Mouse (Mus musculus) embryo, embryonic 9.5 days (tissue): ENCODE measurements at regions not wholly inside any gene's neighbourhood (a gene's known extent, or its start where the extent isn't known, plus 50 kb on each side); places are given as distances from the start of the nearest gene placed in this dataset.

ENCODE experiments used
- DNase-seq: peaks from one replicate; pipeline ENCODE4 v3.0.0-alpha.2; 2017; ENCODE audit errors: extremely low spot score

DNA sequence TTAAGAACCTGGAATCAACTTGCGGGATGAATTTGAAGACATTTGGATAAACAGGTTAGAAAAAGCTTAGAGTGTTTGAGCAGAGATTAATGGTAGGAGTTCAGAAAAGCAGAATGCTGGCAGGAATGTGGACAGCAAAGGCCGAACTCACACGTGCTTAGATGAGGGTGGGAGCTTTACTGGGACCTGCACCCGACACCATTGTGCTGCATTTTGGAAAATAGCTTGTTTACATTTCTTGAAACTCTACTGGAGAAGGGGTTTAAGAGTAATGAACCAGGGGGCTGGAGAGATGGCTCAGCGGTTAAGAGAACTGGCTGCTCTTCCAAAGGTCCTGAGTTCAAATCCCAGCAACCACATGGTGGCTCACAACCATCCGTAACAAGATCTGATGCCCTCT lies 154.9 kb downstream of the Gpat3 start:
- no peak for DNase-seq

DNA sequence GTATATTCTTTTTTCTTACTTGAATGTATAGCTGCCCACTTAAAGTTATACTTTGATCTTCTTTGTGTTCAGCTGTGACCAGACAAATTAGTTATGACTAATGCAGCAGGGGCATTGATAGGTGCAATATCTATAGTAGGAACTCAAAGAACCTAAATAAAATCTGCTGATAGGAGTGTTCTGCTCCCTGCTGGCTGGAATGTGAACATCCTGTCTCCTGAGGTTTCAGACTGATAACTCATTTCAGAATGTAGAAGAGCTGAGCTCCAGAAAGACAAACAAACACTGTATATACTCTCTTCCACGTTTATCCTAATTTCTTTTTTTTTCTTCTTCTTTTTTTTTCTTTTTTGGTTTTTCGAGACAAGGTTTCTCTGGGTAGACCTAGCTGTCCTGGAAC lies 146.9 kb downstream of the Gpat3 start:
- no peak for DNase-seq

DNA sequence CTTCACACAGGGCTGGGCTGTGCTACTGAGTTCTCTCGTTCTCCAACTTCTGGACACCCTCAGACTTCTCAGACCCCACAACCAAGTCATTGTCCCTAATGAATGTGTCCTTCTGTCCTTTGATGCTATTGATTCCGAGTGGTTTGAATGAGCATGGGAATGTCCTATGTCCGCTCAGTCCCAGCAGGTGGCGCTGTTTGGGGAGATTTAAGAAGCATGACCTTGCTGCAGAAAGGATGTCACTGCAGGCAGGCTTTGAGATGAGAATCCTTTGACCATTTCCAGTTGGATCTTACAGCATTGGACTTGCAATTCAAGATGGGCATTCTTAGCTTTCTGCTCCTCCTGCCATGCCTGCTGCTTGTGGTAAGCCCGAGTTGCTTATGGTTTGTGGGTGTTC lies 146.1 kb downstream of the Gpat3 start:
- peak; percentile 66 for DNase-seq

DNA sequence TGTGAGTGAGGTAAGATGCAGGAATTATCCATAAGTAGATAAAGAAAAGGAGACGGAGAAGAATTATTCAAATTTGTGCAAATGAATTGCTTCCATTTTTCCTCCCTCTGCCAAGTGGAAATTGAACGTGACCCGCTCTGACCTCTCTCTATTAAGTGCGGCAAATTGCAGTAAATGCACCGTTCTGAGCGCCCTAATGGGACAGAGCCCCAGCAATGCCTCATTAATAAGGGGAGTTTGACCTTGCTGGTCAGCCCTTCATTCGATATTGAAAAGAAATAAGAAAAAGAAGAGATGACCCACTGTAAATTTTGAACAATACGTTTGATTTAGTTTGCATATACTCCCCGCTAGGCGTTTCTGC lies 137.0 kb downstream of the Gpat3 start:
- DNase-seq: no peak

DNA sequence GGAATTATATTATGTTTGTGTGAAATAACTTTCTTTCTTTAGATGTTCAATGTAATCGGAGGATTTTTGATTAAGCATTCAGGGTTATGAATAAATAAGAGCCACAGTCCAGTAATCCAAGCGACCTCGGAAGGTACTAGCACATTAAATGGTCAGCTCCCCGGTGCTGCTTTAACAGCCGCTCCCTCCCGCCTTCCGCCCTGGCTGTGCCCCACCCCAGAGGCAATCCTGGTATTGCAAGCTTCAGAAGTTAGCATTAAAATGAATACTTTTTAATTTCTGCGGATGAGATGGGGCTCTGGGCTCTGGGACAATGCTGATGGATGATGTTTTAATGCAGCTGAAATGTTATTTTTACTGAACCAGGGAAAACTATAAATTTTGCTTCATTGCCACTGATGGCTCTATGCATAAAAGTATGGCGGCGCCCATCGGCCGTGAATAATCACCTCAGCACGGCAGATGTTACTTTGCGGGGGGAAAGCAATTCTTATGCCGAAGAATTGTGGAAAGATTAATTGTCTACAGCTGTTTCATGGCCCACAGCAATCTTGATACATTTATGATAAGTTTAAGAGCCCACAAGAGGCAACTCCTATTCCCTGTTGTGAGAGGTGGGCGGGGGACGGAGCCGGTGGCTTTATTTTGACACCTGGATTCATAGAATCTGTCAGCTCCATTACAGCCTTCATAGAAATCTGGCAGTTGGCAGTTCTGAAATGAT lies 136.5 kb downstream of the Gpat3 start:
- DNase-seq: no peak

DNA sequence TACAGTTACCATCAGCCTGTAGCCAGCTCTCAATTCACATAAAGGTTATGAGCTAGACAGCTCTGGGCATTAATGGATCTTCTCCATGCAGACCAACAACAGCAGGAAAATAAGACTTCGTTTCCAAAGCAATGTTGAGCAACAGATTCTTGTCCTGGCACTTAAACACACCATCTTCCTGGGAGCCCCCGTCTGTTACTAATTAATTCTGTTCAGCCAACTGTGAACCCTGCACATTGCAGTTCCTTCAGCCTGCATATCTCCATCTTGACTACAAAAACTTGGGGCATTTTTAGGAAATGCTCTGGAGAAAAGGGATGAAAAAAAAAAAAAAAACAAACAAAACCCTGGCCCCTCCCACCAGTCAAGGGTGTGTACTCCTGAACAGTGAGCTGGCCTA lies 131.2 kb downstream of the Gpat3 start:
- no peak for DNase-seq

DNA sequence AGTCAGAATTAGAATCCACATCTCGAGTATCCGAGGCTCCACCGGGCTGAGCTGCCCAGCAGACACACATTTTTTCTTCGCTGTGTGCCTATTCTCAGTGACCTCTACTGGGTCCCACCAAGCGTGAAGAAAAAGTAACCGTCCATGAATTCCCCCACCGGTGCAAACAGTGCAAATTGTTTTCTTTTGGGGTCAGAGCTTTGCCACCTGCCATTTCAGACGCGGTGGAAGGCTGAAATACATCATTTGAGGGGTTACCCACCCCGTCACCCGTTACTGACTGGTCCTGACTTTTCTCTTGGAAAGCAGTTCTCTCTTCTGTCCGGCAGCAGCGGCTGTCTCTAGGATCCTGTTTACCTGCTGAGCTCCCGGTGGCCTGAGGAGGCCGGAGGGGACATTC lies 105.7 kb downstream of the Gpat3 start:
- no peak for DNase-seq
